Mouse (Mus musculus) heart, embryonic 11.5 days (tissue): Measurements from ENCODE around the gene Brpf3. TPM values are rescaled to one million over a fixed set of nuclear protein-coding genes. Genes with fewer than 3 reads are reported as not detected.

ENCODE experiments used
- polyA plus RNA-seq: library from polyadenylated mRNA; unstranded; fragments of >200 nt; fragmentation: Nextera tagmentation; extraction: Ambion mirVana; gene quantifications from 2 replicates; pipeline ENCODE4 v1.2.1, GENCODE M21; 2014

The Brpf3 gene
- polyA plus RNA-seq, 1 experiment from 2014 or later = 13.4 TPM

Other genes starting within 250 kb of the Brpf3 start
- gene Clps, start 240.3 kb upstream of the Brpf3 start, polyA plus RNA-seq = 0.73 TPM in 1 of 2 replicates, not detected in the other
- gene Lhfpl5, start 225.4 kb upstream of the Brpf3 start, polyA plus RNA-seq = 0.14 TPM in 1 of 2 replicates, not detected in the other
- gene Srpk1, start 178.4 kb upstream of the Brpf3 start, polyA plus RNA-seq = 58.1 and 79.5 TPM in 2 replicates
- gene Slc26a8, start 110.9 kb upstream of the Brpf3 start, polyA plus RNA-seq = 0.14 and 0.84 TPM in 2 replicates
- 37.1 and 37.4 TPM in 2 replicates for gene Mapk14, start 109.8 kb upstream of the Brpf3 start, polyA plus RNA-seq
- gene AC170998.1, start 75.0 kb upstream of the Brpf3 start, polyA plus RNA-seq = 1.8 and 2.3 TPM in 2 replicates
- gene Mapk13, start 31.8 kb upstream of the Brpf3 start, polyA plus RNA-seq = 2.6 and 2.9 TPM in 2 replicates
- 0.06 TPM in 1 of 2 replicates, not detected in the other for gene Pnpla1, start 57.3 kb downstream of the Brpf3 start, polyA plus RNA-seq
- gene 4930539E08Rik, start 114.2 kb downstream of the Brpf3 start, polyA plus RNA-seq = 0.06 TPM in 1 of 2 replicates, not detected in the other
- gene Pxt1, start 142.8 kb downstream of the Brpf3 start, polyA plus RNA-seq = 0.21 TPM in 1 of 2 replicates, not detected in the other
- gene Kctd20, start 150.9 kb downstream of the Brpf3 start, polyA plus RNA-seq = 60.0 and 69.6 TPM in 2 replicates
- 92.7 and 98.4 TPM in 2 replicates for gene Stk38, start 206.9 kb downstream of the Brpf3 start, polyA plus RNA-seq
- gene Srsf3, start 231.5 kb downstream of the Brpf3 start, polyA plus RNA-seq = 420 and 433 TPM in 2 replicates